Mouse (Mus musculus) kidney, adult 8-10 months (tissue): ENCODE measurements around the gene Exd2.
"Not testable (repeated sequence)": the region's sequence is repeated elsewhere in the genome, so short reads cannot be mapped to it uniquely, and the experiment has no call there.

Experiments used
- DNase-seq, 2 experiments: peaks; one replicate each; pipeline ENCODE4 v3.0.0; 2022

Exd2 gene

GRCm38 (mm10) chr12:80462942-80463651 is at the start of gene Exd2:
TSS of gene Exd2 (plus strand) at chr12:80463095.
- DNase-seq = peak; percentile 90 to 92

- no peak for DNase-seq
These were observed 47.8 kb upstream of the Exd2 start for GRCm38 (mm10) chr12:80415100-80415499.

- DNase-seq = no peak
These were observed 35.2 kb upstream of the Exd2 start for GRCm38 (mm10) chr12:80427683-80428082.

GRCm38 (mm10) chr12:80433266-80433665 is 29.6 kb upstream of the Exd2 start:
- no peak for DNase-seq

- no peak for DNase-seq
These were observed 28.3 kb upstream of the Exd2 start for GRCm38 (mm10) chr12:80434601-80434960.

GRCm38 (mm10) chr12:80434961-80435691 is 27.8 kb upstream of the Exd2 start:
- DNase-seq = peak; percentile 48 to 61

- DNase-seq = no peak
These were observed 27.0 kb upstream of the Exd2 start for GRCm38 (mm10) chr12:80435887-80436286.

DNA sequence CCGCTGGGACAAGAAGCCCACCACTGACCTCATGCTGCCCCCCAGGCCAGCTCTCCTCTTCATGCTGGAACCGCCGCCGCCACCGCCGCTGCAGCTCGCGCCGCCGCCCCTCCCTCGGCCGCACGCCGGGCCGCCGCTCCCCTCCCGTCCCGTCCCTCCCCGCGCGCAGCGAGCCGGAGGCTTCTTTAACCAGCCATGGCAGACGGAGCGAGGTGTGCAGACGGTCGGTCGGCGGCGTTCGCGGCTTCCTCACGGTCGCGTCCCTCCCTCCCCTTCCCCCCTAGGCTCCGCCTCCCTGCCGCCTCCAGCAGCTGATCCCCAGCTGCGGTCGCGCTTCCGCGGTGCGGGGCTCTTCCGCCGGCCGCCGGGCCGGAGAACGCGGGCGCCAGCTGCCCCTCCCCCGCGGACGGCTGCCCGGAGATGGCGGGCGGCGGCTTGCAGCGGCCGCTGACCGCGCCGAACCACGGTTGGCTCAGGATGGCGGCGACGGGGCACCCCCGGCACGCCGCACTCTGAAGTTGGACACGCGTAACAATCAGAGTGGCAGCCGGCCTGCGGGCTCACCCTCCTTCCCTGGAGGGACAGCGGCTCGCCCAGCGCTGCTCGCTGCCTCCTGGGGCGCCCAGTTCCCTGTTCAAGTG is 26.4 kb upstream of the Exd2 start, which contains the start of gene Dcaf5:
Dcaf5 (minus strand) TSS at position 266 of the 641 bp plus-strand sequence.
- DNase-seq = peak; percentile 71 to 74

- DNase-seq = no peak
These were observed 25.7 kb upstream of the Exd2 start for GRCm38 (mm10) chr12:80437051-80437675.

DNA sequence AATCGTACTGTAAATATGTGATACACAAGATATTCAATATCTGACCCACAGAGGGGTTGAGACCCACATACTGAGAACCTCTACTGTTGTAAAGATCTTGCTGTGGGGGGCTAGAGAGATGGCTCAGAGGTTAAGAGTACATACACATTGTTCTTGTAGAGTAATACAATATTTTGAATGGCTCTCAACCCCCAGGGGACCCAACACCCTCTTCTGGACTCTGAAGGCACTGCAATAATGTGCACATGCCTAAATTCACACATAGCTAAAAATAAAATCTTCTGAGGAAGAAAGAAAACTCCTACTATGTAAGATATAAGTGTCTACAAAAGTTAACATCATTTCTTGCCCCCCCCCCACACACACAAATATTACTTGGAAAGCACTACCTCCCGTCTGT is 21.9 kb upstream of the Exd2 start:
- peak in 1 of 2 experiments; percentile 23 for DNase-seq

DNA sequence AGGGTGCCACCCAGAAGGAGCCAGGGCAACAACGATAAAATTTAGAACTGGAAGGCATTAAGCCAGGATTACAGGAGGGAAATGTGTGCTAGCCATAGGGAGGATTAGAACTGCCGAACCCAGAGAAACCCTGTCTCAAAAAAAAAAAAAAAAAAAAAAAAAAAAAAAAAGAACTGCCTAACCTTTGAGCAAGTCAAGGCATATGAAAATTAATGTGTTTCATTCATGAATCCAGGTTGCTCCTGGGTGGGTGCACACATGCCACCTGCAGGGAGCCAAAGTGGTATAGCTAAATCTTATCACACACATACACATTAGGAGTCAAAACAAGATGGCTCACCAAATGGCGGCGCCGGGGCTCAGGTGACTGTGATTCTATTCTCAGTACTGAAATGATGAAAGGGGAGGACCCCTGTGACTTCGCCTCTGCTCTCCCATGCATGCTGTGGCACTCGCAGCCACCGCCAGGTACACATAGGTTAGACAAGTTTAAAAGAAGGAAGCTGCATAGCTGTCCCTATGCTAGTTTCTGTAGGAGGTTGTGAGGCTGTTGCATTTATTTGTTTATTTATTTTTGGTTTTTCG is 18.3 kb upstream of the Exd2 start:
- no peak for DNase-seq

GRCm38 (mm10) chr12:80453506-80453905 is 9.4 kb upstream of the Exd2 start:
- no peak for DNase-seq

GRCm38 (mm10) chr12:80458033-80458432 is 4.9 kb upstream of the Exd2 start:
- DNase-seq = no peak

DNA sequence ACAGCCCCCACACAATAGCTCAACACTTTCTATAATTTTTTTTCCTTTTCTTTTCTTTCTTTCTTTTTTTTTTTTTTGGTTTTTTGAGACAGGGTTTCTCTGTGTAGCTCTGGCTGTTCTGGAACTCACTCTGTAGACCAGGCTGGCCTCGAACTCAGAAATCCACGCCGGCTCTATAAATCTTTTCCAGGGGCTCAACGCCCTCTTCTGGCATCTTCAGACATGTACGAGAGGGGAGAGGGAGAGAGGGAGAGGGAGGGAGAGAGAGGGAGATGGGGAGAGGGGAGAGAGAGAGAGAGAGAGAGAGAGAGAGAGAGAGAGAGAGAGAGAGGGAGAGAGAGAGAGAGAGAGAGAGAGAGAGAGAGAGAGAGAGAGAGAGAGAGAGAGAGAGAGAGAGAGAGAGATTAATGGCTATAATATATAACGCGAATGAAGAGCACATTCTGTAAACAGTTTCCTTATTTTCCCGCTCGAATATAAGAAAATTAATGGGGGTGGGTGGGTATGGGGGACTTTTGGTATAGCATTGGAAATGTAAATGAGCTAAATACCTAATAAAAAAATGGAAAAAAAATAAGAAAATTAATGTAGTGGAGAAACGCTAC is 501 bp upstream of the Exd2 start:
- DNase-seq = not testable (repeated sequence)

- DNase-seq = no peak
These were observed 873 bp downstream of the Exd2 start for GRCm38 (mm10) chr12:80463666-80464269.

- no peak for DNase-seq
These were observed 7.3 kb downstream of the Exd2 start for GRCm38 (mm10) chr12:80470206-80470605.

- no peak for DNase-seq
These were observed 9.0 kb downstream of the Exd2 start for GRCm38 (mm10) chr12:80471926-80472325.

DNA sequence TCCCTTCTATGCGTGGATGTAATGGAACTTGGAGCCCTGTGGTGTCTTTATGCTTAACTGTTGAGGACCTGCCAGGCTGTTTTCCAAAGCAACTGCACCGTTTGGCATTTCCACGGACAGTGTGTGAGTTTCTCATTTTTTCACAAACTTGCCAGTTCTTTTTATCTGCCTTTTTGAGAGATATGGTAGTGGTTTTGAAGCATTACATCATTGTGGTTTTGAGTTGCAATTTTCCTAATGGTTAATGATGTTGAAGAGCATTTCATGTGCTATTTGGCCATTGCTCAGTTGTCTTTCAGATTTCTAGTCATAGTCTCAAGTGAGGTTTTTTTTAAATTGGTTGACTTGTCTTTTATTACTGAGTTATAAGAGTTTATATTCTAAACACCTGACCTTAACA is 10.8 kb downstream of the Exd2 start:
- DNase-seq = no peak

GRCm38 (mm10) chr12:80479986-80480385 is 17.1 kb downstream of the Exd2 start:
- DNase-seq = no peak

GRCm38 (mm10) chr12:80483397-80483796 is 20.5 kb downstream of the Exd2 start:
- no peak for DNase-seq

- DNase-seq = no peak
These were observed 30.4 kb downstream of the Exd2 start for GRCm38 (mm10) chr12:80493311-80493710.

DNA sequence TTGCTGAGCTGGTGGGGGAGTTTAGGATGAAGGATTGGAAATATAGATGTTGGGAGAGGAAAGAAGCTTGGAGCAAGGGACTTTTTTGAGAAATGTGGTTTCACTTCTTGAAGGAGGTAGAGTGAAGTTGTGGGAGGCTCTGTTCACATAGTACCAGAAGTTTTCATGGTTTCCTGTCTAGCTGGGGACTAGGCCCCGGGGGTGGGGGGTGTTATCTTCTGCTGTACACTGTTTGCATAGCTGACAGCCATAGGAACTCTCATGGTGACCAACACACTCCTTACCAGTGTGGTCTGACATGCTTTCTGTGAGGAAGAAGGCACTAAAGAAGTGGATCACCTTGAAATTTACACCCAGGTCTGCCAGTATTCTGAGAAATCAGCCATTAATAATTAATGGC is 32.8 kb downstream of the Exd2 start:
- DNase-seq = no peak
